Mouse (Mus musculus): Measurements from ENCODE around the gene 9230104L09Rik. TPM values are rescaled to one million over a fixed set of nuclear protein-coding genes. Genes with fewer than 3 reads are reported as not detected.

9230104L09Rik gene
- total RNA-seq (2021), result not detected
- long read RNA-seq, experiment 1, result 0 reads
- long read RNA-seq, experiment 2, result 0 reads

- peak within 1 kb of the TSS; percentile 23; the same call in 1 of the 2 replicates for H3K27ac ChIP-seq
Measured at GRCm38 (mm10) chr2:148864966-148865365, at the start of gene 9230104L09Rik. Gene 9230104L09Rik (minus strand): TSS chr2:148865038.

GRCm38 (mm10) chr2:148902286-148902685 is 37.4 kb upstream of the 9230104L09Rik start:
- peak overlapping the region; percentile 37 for H3K4me3 ChIP-seq
- peak; percentile 90 for TF ChIP-seq CTCF (conservative IDR thresholded peaks at IDR 0.05)
- H3K27ac ChIP-seq, result peak overlapping the region; percentile 58; the same call in 1 of the 2 replicates
- peak; percentile 52 to 70 for DNase-seq (ENCODE audit: low spot score in 2 of 2)

More at GRCm38 (mm10) chr2:148864966-148865365, at the start of gene 9230104L09Rik:
- no peak for DNase-seq (ENCODE audit: low spot score in 2 of 2)
- H3K4me3 ChIP-seq, result no peak within 1 kb of the TSS
- no peak for TF ChIP-seq CTCF (conservative IDR thresholded peaks at IDR 0.05)

- peak overlapping the region; percentile 58; the same call in 1 of the 2 replicates for H3K27ac ChIP-seq
- TF ChIP-seq CTCF (conservative IDR thresholded peaks at IDR 0.05), result no peak
- no peak overlapping the region for H3K4me3 ChIP-seq
- DNase-seq (ENCODE audit: low spot score in 2 of 2), result no peak
Measured at GRCm38 (mm10) chr2:148900305-148900704, 35.5 kb upstream of the 9230104L09Rik start.

- DNase-seq (ENCODE audit: low spot score in 2 of 2), result no peak
- no peak for TF ChIP-seq CTCF (conservative IDR thresholded peaks at IDR 0.05)
- Histone ChIP-seq H3K27ac (no peak overlapping the region), H3K4me3 (no peak overlapping the region)
Measured at GRCm38 (mm10) chr2:148896219-148896618, 31.4 kb upstream of the 9230104L09Rik start.

- no peak for TF ChIP-seq CTCF (conservative IDR thresholded peaks at IDR 0.05)
- H3K4me3 ChIP-seq, result no peak overlapping the region
- DNase-seq (ENCODE audit: low spot score in 2 of 2), result no peak
- H3K27ac ChIP-seq, result no peak overlapping the region
Measured at GRCm38 (mm10) chr2:148893107-148893506, 28.3 kb upstream of the 9230104L09Rik start.

- TF ChIP-seq CTCF (conservative IDR thresholded peaks at IDR 0.05), result no peak
- peak; percentile 41 to 75 for DNase-seq (ENCODE audit: low spot score in 2 of 2)
- no peak overlapping the region for H3K4me3 ChIP-seq
- H3K27ac ChIP-seq, result peak overlapping the region; percentile 82
Measured at GRCm38 (mm10) chr2:148890021-148890851, 25.4 kb upstream of the 9230104L09Rik start.

GRCm38 (mm10) chr2:148889331-148890010 is 24.6 kb upstream of the 9230104L09Rik start:
- no peak for DNase-seq (ENCODE audit: low spot score in 2 of 2)
- no peak for TF ChIP-seq CTCF (conservative IDR thresholded peaks at IDR 0.05)
- peak overlapping the region; percentile 82 for H3K27ac ChIP-seq
- no peak overlapping the region for H3K4me3 ChIP-seq

GRCm38 (mm10) chr2:148888872-148889271 is 24.0 kb upstream of the 9230104L09Rik start:
- no peak overlapping the region for H3K4me3 ChIP-seq
- TF ChIP-seq CTCF (conservative IDR thresholded peaks at IDR 0.05), result no peak
- H3K27ac ChIP-seq, result peak overlapping the region; percentile 82
- no peak for DNase-seq (ENCODE audit: low spot score in 2 of 2)

- Histone ChIP-seq H3K4me3 (no peak overlapping the region), H3K27ac (peak overlapping the region; percentile 3; the same call in 1 of the 2 replicates)
- no peak for DNase-seq (ENCODE audit: low spot score in 2 of 2)
- TF ChIP-seq CTCF (conservative IDR thresholded peaks at IDR 0.05), result no peak
Measured at GRCm38 (mm10) chr2:148884738-148885137, 19.9 kb upstream of the 9230104L09Rik start.

GRCm38 (mm10) chr2:148879199-148879598 is 14.4 kb upstream of the 9230104L09Rik start:
- Histone ChIP-seq H3K4me3 (no peak overlapping the region), H3K27ac (peak overlapping the region; percentile 87)
- DNase-seq (ENCODE audit: low spot score in 2 of 2), result no peak
- no peak for TF ChIP-seq CTCF (conservative IDR thresholded peaks at IDR 0.05)

GRCm38 (mm10) chr2:148878641-148879130 is 13.8 kb upstream of the 9230104L09Rik start:
- peak overlapping the region; percentile 87 for H3K27ac ChIP-seq
- no peak for TF ChIP-seq CTCF (conservative IDR thresholded peaks at IDR 0.05)
- DNase-seq (ENCODE audit: low spot score in 2 of 2), result no peak

GRCm38 (mm10) chr2:148877016-148877770 is 12.4 kb upstream of the 9230104L09Rik start:
- DNase-seq (ENCODE audit: low spot score in 2 of 2), result no peak
- Histone ChIP-seq H3K4me3 (no peak overlapping the region), H3K27ac (peak overlapping the region; percentile 87)
- no peak for TF ChIP-seq CTCF (conservative IDR thresholded peaks at IDR 0.05)

More at GRCm38 (mm10) chr2:148878641-148879130, 13.8 kb upstream of the 9230104L09Rik start:
- H3K4me3 ChIP-seq, result no peak overlapping the region
